Mouse (Mus musculus) telencephalon, adult 2 months (tissue): ENCODE data around the gene Glis2.
A peak's percentile ranks its signal among the peaks of the same experiment; 100 is the strongest.

Experiments
- DNase-seq: peaks from one replicate; pipeline ENCODE4 v3.0.0-alpha.2; 2011; ENCODE audit warnings: low read depth, low spot score

Gene Glis2

GRCm38 (mm10) chr16:4593971-4594813, at the start of gene Glis2:
Glis2 (plus strand) TSS chr16:4594713.
- DNase-seq = peak; percentile 27

GRCm38 (mm10) chr16:4544845-4545244, 49.7 kb upstream of the Glis2 start:
- no peak for DNase-seq

- DNase-seq = no peak
Observed at GRCm38 (mm10) chr16:4546838-4547237, 47.7 kb upstream of the Glis2 start.

GRCm38 (mm10) chr16:4547611-4548010, 46.9 kb upstream of the Glis2 start:
- no peak for DNase-seq

GRCm38 (mm10) chr16:4548953-4549688, 45.4 kb upstream of the Glis2 start:
- DNase-seq = no peak

- no peak for DNase-seq
Observed at GRCm38 (mm10) chr16:4551056-4551455, 43.5 kb upstream of the Glis2 start.

GRCm38 (mm10) chr16:4551885-4552284, 42.6 kb upstream of the Glis2 start:
- no peak for DNase-seq

- no peak for DNase-seq
Observed at GRCm38 (mm10) chr16:4552829-4553550, 41.5 kb upstream of the Glis2 start.

- DNase-seq = no peak
Observed at GRCm38 (mm10) chr16:4555555-4555954, 39.0 kb upstream of the Glis2 start.

GRCm38 (mm10) chr16:4557085-4557484, 37.4 kb upstream of the Glis2 start:
- DNase-seq = no peak

- DNase-seq = no peak
Observed at GRCm38 (mm10) chr16:4557949-4558348, 36.6 kb upstream of the Glis2 start.

GRCm38 (mm10) chr16:4558384-4558979, 36.0 kb upstream of the Glis2 start:
- peak; percentile 93 for DNase-seq

GRCm38 (mm10) chr16:4558980-4559631, 35.4 kb upstream of the Glis2 start:
- no peak for DNase-seq

- DNase-seq = peak; percentile 86
Observed at GRCm38 (mm10) chr16:4559715-4560144, 34.8 kb upstream of the Glis2 start, which contains the start of gene Tfap4. Tfap4 (minus strand) TSS chr16:4559854.

- no peak for DNase-seq
Observed at GRCm38 (mm10) chr16:4560145-4560952, 34.2 kb upstream of the Glis2 start.

- DNase-seq = no peak
Observed at GRCm38 (mm10) chr16:4567912-4568311, 26.6 kb upstream of the Glis2 start.

GRCm38 (mm10) chr16:4570737-4571136, 23.8 kb upstream of the Glis2 start:
- no peak for DNase-seq

GRCm38 (mm10) chr16:4576038-4576437, 18.5 kb upstream of the Glis2 start:
- DNase-seq = no peak

GRCm38 (mm10) chr16:4576873-4577272, 17.6 kb upstream of the Glis2 start:
- no peak for DNase-seq

- no peak for DNase-seq
Observed at GRCm38 (mm10) chr16:4578630-4579029, 15.9 kb upstream of the Glis2 start.
